Mouse (Mus musculus) bone marrow, adult 2 months (tissue): ENCODE measurements around the gene Nnmt.

Experiments
- CTCF ChIP-seq: fragments of 200-500 bp; IDR thresholded peaks from 2 replicates; pipeline ENCODE4 v1.5.1; 2011; ENCODE audit warnings: low read length, control low read depth; ENCODE audit not compliant: control insufficient read depth, insufficient read depth
- POLR2A ChIP-seq: fragments of 200-500 bp; IDR thresholded peaks from 2 replicates; pipeline ENCODE4 v1.6.1; 2011; ENCODE audit warnings: low read depth, mild to moderate bottlenecking, control low read depth, low read length, borderline replicate concordance; ENCODE audit not compliant: control insufficient read depth

- peak; percentile 71 for TF ChIP-seq CTCF
- TF ChIP-seq POLR2A: no peak
Measured at GRCm38 (mm10) chr9:48586332-48586731, 18.6 kb downstream of the Nnmt start.
